Mouse (Mus musculus) liver, embryonic 14.5 days (tissue): ENCODE data around the gene Iqgap3.

Experiments used
- CTCF ChIP-seq: IDR thresholded peaks from 2 replicates; pipeline ENCODE4 v1.5.1; 2016; ENCODE audit warnings: antibody characterized with exemption, low read depth, control low read depth
- EP300 ChIP-seq: IDR thresholded peaks from 2 replicates; pipeline ENCODE4 v1.6.1; 2016; ENCODE audit warnings: antibody characterized with exemption, low read depth

DNA sequence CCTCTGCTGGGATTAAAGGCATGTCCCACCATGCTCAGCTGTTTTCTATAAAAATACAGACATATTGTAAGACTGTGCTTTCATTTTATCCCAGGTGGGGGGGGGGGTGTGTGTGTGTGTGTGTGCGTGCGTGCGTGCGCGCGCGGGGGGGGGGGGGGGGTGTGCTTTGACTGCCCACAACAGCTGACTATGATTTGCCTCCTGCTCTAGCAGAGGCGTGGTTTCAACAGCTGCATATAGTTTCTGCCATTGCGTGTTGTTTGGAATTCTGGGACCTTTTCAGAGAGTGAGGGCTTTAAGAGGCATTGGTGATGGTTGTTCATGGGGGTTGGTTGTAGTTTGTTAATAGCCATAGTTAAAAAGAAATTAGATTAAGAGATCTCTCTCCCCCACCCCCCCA lies 3.7 kb downstream of the Iqgap3 start:
- TF ChIP-seq EP300 = no peak
- TF ChIP-seq CTCF = no peak
